Mouse (Mus musculus) spleen, adult 2 months (tissue): Measurements from ENCODE around the gene Ubac2. TPM values are rescaled to one million over a fixed set of nuclear protein-coding genes. Genes with fewer than 3 reads are reported as not detected.

ENCODE experiments used
- DNase-seq, 2 experiments: peaks; one replicate each; pipeline versions ENCODE4 v3.0.0 to v3.0.0-alpha.2; 2012 to 2021; ENCODE audit warnings: low spot score in 2 of 2, low read depth in 1 of 2
- H3K27ac ChIP-seq: fragments of 200-500 bp; 2 replicates; pipeline ENCODE4 v1.5.1; 2012; ENCODE audit warnings: low read length, inconsistent platforms; ENCODE audit not compliant: insufficient read depth
- H3K27me3 ChIP-seq: fragments of 200-500 bp; 2 replicates; pipeline ENCODE4 v1.6.1; 2012; ENCODE audit warnings: mild to moderate bottlenecking, moderate library complexity, low read length, inconsistent platforms; ENCODE audit not compliant: control insufficient read depth, insufficient read depth
- H3K36me3 ChIP-seq: fragments of 200-500 bp; 2 replicates; pipeline ENCODE4 v1.6.1; 2012; ENCODE audit warnings: mild to moderate bottlenecking, low read length, inconsistent platforms; ENCODE audit not compliant: control insufficient read depth, insufficient read depth
- H3K4me1 ChIP-seq: fragments of 200-500 bp; 2 replicates; pipeline ENCODE4 v1.6.1; 2011; ENCODE audit warnings: inconsistent platforms; ENCODE audit not compliant: control insufficient read depth, insufficient read depth, insufficient read length
- H3K4me3 ChIP-seq: fragments of 200-500 bp; 2 replicates; pipeline ENCODE4 v1.5.1; 2011; ENCODE audit warnings: mild to moderate bottlenecking, inconsistent platforms; ENCODE audit not compliant: insufficient read depth, insufficient read length; ENCODE audit errors: extremely low read depth
- CTCF ChIP-seq: fragments of 200-500 bp; IDR thresholded peaks from 2 replicates; pipeline ENCODE4 v1.5.1; 2011; ENCODE audit warnings: mild to moderate bottlenecking, inconsistent platforms; ENCODE audit not compliant: insufficient read depth, insufficient read length, insufficient replicate concordance; ENCODE audit errors: extremely low read depth
- POLR2A ChIP-seq: fragments of 200-500 bp; IDR thresholded peaks from 2 replicates; pipeline ENCODE4 v1.6.1; 2011; ENCODE audit warnings: low read depth, low read length, inconsistent platforms
- WGBS: fragments of 180-500 bp; shearing (Covaris S2); methylation state at CpG from one replicate; pipeline ENCODE4 v1.1.7; 2018; 5-methylcytosine and 5-hydroxymethylcytosine counted together
- polyA plus RNA-seq: library from polyadenylated mRNA; depleted of rRNA; stranded (reverse); fragments of >200 nt; gene quantifications from 2 replicates; pipeline ENCODE4 v1.2.3, GENCODE M21; 2012

Gene Ubac2
- polyA plus RNA-seq, 1 experiment: 45.3 TPM

GRCm38 (mm10) chr14:121928375-121929137 lies 50.1 kb downstream of the Ubac2 start:
- no peak overlapping the region for H3K4me3 ChIP-seq
- TF ChIP-seq POLR2A (no peak), CTCF (0 out of 2 replicates have a peak, but pooled peaks have one; percentile 1)
- peak overlapping the region; percentile 93 for H3K27ac ChIP-seq
- H3K27me3 ChIP-seq: no peaks in the 10 kb centered on the region
- H3K36me3 ChIP-seq: no peaks in the 10 kb centered on the region
- peaks cover 33% of the 10 kb centered on the region for H3K4me1 ChIP-seq
- 48% methylated on average over 8 of the region's 8 CpGs for WGBS
- DNase-seq: peak; percentile 70 to 71

GRCm38 (mm10) chr14:121929243-121929951 lies 51.0 kb downstream of the Ubac2 start:
- DNase-seq: peak; percentile 26 to 84
- H3K27me3 ChIP-seq: no peaks in the 10 kb centered on the region
- 17% methylated on average over 12 of the region's 12 CpGs for WGBS
- H3K36me3 ChIP-seq: peaks cover 2% of the 10 kb centered on the region; the same call in 1 of the 2 replicates
- H3K4me1 ChIP-seq: peaks cover 37% of the 10 kb centered on the region
- peak overlapping the region; percentile 93 for H3K27ac ChIP-seq
- TF ChIP-seq POLR2A: no peak
- TF ChIP-seq CTCF: no peak
- H3K4me3 ChIP-seq: no peak overlapping the region

- peak; percentile 4 to 61 for DNase-seq
- Histone ChIP-seq H3K27ac (peak overlapping the region; percentile 79), H3K36me3 (peaks cover 2% of the 10 kb centered on the region; the same call in 1 of the 2 replicates), H3K27me3 (no peaks in the 10 kb centered on the region), H3K4me3 (no peak overlapping the region), H3K4me1 (peaks cover 37% of the 10 kb centered on the region)
- 51% methylated on average over 7 of the region's 7 CpGs for WGBS
- TF ChIP-seq CTCF: no peak
- no peak for TF ChIP-seq POLR2A
These were observed 52.4 kb downstream of the Ubac2 start for GRCm38 (mm10) chr14:121930731-121931383.

GRCm38 (mm10) chr14:121931594-121931993 lies 53.2 kb downstream of the Ubac2 start:
- H3K27me3 ChIP-seq: no peaks in the 10 kb centered on the region
- WGBS: 72% methylated on average over 3 of the region's 3 CpGs
- H3K4me1 ChIP-seq: peaks cover 37% of the 10 kb centered on the region
- TF ChIP-seq CTCF (no peak), POLR2A (no peak)
- peaks cover 2% of the 10 kb centered on the region; the same call in 1 of the 2 replicates for H3K36me3 ChIP-seq
- peak overlapping the region; percentile 84 for H3K27ac ChIP-seq
- no peak overlapping the region for H3K4me3 ChIP-seq
- peak in 1 of 2 experiments; percentile 67 for DNase-seq

GRCm38 (mm10) chr14:121932180-121932579 lies 53.8 kb downstream of the Ubac2 start:
- Histone ChIP-seq H3K27ac (peak overlapping the region; percentile 84), H3K4me3 (no peak overlapping the region), H3K27me3 (no peaks in the 10 kb centered on the region), H3K36me3 (peaks cover 2% of the 10 kb centered on the region; the same call in 1 of the 2 replicates), H3K4me1 (peaks cover 43% of the 10 kb centered on the region)
- TF ChIP-seq CTCF: no peak
- no peak for TF ChIP-seq POLR2A
- peak in 1 of 2 experiments; percentile 3 for DNase-seq
- 83% methylated on average over 4 of the region's 4 CpGs for WGBS

- H3K27me3 ChIP-seq: no peaks in the 10 kb centered on the region
- TF ChIP-seq CTCF (no peak), POLR2A (no peak)
- H3K4me3 ChIP-seq: no peak overlapping the region
- peak in 1 of 2 experiments; percentile 7 for DNase-seq
- peaks cover 47% of the 10 kb centered on the region for H3K4me1 ChIP-seq
- 84% methylated on average over 7 of the region's 7 CpGs for WGBS
- peak overlapping the region; percentile 84 for H3K27ac ChIP-seq
- peaks cover 2% of the 10 kb centered on the region; the same call in 1 of the 2 replicates for H3K36me3 ChIP-seq
These were observed 55.6 kb downstream of the Ubac2 start for GRCm38 (mm10) chr14:121933906-121934596.
